Mouse (Mus musculus) right cerebral cortex, postnatal 4 days (tissue): ENCODE measurements around the gene Tob2.

Experiments
- DNase-seq: peaks from one replicate; pipeline ENCODE4 v3.0.0-alpha.2; 2022

The Tob2 gene

DNA sequence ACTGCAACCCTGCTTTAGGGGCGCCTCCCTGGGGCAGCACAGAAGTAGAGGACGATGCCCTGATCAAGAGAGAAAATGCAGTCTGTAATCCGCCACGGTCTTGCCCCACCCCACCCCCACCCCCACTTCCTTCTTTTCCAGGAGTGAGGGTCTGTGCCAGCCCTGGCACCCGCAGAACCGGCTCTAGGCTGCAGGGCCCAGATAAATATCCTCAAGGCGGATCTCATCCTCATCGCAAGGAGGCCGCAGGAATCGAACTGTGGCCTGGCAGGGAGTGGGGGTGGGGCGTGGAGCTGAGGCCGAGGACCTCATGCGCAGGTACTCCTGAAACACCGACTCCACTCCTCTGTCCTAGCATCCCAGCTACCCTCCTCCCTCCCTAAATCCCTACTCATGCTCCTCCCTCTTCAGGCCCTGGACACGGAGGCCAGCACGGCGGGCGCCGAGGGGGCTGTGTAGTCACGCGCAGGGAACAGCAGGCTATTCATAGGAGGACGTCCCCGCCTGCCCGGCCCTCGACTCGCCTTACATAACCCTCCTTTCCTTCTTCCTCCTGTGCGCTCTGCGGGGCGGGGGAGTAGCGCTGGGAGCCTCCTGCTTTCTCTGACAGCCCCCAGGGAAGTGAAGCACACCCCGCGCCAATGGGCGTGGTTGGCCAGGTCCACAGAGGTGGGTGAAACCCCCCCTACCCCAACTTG, 22.3 kb downstream of the Tob2 start:
- DNase-seq, result peak; percentile 51

DNA sequence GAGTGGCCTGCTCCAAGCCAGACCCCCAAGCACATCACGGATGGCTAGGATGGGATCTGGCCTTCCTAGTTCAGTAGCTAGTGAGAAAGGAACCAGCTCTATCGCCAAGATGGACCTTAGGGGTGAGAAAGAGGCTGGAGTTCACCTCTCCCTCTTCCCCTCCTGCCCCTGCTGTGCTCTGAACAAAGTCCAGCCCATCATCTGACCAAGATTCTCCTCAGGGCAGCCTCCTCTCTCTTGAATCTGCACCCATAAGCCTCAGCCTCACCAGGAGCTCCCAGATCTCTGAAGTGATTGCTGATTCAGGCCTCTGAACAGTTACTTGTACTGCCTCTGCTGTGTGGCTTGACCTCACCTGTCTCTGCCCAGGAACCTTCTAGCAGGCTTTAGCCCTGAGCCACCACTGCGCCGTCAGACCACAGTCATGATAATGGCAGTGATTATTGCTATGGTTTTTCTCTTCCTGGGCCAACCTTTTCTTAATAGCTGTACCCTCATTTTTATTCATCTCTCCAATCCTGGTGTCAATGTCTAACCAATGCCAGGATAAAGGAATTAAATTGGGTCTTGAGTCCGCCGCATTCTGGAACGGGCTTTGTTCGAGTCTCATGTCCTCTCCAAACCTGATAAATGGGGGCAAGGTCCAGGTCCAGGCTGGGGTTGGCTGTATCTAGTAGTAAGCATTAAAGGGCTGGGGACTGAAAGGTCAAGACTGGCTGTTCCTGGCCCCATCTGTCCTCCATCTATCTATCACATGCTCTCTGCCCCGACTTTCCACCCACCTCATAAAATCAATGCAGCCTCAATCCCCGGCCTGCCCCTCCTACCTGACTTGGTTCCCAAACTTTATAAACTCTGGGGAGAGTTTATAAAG, 23.4 kb downstream of the Tob2 start:
- no peak for DNase-seq

DNA sequence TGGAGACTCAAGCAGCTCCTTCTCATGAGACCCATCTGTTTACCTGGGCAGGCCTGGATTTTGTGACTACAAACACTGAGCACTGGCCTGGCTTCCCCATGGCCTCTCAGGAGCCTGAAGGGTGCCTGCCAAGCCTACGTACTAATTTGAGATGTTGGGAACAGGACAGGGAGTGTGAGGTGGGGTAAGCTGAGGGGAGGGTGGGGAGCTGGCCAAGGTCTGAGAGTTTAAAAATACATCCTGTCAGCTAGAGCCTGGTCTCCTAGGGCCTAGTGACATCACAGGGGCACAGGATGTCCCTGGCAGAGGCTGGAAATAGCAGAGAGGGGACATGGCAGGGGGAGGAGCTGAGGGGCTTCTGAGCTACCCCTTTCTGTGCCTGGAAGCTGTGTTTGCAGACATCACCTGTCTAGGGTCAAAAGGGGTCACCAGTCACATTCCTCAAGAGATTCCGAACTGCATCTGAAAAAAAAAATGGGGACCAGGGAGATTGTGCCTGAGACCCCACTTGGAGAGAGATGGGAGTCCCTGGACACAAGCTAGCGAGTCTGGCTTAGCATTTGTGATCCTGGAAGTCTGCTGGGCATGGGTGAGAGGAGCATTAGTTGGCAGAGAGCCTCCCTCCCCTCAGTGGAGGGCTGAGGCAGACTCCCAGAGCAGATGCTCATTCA, 24.3 kb downstream of the Tob2 start:
- DNase-seq, result no peak

DNA sequence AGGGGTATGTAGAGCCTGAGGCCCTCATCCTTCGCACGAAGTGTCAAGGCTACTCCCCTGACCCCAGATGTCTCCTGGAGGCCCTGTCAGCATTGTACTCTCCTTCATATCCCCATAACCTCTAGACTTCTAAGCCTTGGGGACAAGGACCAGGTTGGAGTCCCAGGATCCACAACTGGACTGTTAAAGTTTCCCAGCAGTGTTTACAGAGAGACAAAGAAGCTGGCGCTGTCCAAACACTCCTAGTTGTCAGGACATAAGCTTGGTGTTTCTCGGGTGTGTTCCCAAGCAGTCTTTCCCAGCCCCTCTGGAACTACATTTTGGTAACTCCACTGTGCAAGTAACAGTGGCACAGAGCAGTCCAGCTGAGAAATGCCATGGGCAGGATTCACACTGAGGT, 25.1 kb downstream of the Tob2 start:
- no peak for DNase-seq

DNA sequence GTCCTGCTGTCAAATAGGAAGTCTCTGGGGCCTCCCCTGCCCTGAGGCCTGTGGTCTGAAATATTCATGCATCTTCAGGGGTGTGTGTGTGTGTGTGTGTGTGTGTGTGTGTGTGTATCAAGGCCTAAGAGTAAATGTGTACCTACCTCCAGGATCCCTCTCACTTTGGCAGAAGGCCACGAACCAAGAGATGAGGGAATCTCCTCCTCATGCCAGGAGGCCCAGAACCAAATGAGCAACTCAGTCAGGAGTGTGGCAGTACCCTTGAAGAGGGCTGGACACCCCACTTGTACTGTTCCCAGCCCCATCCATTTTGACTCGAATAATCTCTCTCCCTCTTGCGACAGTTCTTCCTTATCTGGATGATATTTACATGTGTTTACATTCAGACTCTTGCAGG, 26.4 kb downstream of the Tob2 start:
- no peak for DNase-seq

DNA sequence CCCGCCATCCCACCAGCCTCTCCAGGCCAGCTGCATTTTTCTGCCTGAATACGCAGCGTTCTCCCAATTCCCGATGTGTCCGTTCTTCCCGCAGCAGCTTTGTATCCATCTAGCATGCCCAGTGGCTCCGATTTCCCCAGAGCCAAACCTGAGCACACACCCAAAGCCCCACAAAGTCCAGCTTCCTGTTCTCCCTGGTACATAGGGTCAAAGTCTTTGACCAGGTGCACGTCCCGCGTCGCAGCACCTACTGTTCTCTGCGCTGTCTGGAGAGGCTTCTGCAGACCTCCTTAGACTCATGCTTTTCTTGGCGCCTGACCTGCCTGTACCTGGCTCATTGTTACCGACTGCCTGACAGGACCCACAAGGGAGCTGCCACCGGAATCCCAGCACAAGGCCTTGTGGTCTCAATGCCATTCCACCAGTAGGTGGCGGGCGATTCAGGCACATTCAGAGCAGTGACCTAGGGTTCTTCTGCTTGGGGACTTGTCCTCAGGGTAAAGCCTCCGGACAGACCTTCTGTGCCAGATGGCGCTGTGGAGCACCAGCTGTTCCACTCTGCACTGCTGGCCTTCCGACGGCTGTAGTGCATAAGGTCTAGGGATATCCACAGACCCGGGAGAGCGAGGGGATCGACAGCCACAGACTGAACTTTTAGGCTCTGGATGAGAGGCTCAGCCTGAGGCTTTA, 27.3 kb downstream of the Tob2 start:
- peak; percentile 85 for DNase-seq

DNA sequence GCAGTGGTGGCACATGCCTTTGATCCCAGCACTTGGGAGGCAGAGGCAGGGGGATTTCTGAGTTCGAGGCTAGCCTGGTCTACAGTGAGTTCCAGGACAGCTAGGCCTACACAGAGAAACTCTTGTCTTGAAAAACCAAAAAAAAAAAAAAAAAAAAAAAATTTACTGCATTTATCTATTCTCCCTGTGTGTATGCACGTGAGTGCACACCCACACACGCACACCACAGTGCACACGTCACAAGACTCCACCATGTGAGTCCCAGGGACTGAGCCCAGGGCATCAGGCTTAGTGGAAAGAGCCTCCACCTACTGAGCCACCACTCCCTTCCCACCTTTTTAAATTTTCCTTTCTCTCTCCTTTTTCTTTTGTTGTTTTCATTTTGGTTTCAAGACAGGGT, 28.1 kb downstream of the Tob2 start:
- DNase-seq, result no peak

DNA sequence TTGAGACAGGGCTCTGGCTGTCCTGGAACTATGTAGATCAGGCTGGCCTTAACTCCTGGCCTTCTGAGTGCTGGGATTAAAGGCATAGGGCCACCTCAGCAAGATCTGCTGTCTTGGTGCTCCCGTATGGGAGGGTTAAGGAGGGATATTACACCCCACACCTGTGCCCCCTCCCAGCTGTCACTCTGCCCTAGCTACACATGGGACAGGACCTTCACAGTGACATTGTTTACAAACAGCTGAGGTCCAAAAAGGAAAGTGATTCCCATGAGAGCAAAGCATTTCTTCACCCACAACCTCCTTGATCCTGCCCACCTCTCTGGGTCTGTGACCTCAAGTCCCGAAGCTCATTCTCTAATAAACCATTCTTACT, 29.4 kb downstream of the Tob2 start:
- no peak for DNase-seq

DNA sequence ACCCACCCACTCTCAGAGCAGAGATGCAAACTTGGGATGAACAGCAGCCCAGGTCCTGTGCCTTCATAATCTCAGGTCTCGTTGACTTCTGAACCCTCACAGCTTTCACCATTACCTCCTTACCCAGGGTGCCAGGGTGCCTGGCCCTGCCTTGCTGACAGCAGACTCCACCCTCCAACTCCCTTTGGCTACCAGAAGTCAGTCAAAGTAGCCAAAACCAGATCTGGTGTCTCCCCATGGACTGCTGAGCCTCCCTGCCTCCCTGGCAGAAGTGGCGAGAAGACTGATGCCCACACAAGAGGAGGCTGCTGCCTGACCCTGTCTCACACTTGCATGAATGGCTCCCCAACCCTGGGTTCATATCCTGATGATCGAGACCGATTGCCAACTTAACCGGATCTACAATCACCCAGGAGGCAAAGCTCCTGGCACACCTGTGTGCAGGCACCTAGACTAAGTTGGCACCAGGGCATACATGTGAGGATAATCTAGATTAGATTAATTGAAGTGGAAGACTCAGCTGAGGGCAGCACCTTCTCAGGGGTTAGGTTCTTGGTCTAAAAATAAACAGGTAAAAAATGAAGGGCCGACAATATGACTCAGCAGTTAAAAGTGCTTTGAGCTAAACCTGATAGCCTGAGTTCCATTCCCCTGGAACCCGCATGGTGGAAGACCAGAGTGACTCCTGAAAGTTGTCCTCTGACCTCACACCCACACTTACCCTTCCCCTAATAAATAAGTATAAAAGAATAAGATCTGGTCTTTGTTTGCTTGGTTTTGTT, 30.0 kb downstream of the Tob2 start:
- no peak for DNase-seq

DNA sequence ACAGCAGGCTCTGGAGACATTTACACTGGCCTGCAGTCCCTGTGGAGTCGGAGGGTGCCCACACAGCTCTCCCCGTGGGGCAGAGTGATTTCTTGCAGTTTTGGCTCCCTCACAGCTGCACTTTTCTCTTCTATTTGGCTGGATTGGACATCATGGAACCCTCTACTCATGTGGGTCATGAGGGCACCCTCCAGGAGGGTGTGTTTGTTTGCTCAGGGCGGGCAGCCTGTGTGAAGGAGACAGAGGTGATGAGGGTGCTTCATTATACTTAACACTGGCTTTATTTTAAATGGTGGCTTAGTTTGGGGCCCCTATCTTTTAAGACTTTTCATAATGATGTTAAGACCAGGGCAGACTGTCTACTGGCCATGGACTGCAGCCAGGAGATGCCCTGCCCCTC, 33.8 kb downstream of the Tob2 start:
- no peak for DNase-seq

DNA sequence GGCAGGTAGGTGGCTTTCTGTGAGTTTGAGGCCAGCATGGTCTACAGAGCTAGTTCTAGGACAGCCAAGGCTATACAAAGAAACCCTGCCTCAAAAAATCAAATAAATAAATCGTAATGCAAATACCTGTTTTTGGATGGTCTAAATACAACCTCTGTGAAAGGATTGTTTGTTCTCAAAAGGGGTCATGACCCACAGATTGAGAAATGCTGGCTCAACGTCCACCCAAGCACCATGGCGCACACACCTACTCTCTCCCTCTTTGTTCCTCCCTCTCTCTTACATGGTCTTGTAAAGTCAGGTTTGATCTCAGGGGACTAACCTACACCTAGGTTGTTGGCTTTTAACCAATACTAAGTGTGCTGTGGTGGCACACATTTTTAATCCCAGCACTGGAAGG, 36.0 kb downstream of the Tob2 start:
- DNase-seq, result no peak

DNA sequence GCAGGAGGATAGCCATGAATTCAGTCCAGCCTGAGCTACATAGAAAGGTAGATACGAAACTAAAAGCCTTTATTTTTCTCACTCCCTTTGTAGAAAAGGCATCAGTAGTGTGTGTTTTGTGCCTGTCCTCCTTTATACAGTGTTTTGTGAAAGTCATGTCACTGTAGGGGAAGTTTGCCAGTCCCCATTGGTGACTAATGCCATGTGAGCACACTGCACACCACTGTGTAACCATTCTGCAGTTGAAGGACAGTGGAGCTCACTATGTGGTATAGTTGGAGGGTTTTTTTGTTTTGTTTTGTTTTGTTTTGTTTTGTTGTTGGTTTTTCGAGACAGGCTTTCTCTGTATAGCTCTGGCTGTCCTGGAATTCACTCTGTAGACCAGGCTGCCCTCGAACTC, 40.2 kb downstream of the Tob2 start:
- no peak for DNase-seq

DNA sequence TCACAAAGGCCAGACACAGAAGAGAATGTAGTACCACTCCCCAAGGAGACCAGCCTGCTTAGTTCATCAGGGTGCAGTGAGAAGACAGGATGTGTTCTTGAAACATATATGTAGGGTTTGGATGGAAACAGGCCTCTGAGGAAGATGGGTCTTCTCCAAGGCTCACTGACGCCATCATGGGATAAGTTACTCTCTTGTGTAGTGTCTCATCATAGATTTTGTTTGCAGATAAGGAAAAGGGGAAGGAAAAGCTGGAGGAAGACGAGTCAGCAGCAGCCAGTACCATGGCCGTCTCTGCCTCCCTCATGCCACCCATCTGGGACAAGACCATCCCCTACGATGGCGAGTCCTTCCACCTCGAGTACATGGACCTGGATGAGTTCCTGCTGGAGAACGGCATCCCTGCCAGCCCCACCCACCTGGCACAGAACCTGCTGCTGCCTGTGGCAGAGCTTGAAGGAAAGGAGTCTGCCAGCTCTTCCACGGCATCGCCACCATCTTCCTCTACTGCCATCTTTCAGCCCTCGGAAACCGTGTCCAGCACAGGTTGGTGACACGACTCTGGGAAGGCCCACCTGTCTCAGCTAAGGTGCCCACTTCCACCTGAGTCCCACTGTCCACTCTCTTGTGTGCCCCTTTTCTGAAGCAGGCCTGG, 43.8 kb downstream of the Tob2 start:
- DNase-seq, result no peak

DNA sequence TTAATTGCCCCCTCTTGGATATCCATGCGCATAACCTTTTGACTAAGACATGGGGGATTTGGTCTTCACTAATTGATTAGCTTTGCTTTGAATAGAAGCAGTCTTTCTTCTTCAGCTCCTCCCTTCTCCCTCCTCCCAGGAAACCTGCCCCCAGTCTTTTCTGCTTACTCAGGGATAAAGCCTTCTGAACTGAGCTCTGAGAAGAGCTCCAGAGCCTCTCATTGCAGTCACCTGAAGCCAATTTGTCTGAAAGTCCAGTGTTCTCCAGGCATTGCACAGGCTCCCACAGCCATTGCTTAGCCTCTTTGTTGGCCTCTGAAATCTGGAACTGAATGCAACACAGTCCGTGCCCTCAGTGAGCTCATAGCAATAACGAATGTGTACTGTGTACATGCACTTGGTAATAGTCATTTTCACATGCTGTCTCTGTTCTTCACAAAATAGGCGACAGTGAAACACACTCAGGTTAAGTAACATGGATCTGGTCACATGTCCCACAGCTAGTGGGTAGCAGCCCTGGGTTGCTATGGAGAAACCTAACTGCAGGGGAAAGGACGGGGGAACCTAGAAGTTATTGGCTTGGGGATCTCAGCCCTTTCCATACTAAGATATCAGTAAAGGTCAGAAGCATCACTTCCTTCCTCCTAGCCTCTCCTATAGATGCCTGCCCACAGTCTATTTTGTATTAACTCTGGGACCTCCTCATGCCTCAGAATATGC, 44.5 kb downstream of the Tob2 start:
- no peak for DNase-seq

DNA sequence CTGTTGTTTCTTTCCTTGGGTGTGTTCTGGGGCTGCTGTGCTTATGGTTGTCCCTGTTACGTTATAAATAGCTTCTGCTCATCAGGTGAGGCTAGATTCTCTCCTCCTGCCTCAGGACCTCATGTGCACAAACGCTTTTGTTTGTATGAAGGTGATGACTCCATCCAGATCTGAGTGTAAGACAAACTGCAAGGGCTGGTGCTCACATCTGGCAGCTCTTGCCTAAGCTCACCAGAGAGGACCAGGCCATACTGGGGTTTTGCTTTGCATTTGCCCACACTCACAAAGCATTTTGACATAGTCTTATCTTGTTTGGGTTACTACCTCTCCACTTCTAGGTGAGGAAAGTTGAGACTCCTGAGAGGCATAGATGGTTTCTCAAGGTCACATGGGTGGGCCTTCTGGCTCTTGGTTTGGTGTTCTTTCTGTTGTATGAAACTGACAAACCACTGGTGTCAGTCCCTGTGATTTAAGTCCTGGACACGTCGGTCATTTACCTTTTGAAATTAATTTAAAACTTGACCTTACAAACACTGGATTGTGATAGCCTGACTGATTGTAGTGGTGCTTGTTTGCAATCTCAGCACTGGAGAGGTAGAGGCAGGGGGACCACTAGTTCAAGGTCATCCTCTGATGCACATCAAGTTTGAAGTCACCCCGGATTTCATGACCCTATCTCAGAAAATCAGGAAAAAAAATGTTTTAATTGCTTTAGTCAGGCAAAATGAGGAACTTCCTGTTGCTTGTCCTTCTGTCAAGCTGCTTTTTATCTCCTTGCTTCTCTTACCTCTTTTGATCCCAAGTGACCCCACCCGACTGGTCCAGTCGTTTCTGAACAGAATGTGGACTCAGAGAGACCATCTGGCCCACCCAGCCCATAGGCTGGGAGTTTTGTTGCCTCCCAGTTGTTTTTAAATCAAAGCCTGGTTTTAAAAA, 45.6 kb downstream of the Tob2 start:
- DNase-seq, result no peak

DNA sequence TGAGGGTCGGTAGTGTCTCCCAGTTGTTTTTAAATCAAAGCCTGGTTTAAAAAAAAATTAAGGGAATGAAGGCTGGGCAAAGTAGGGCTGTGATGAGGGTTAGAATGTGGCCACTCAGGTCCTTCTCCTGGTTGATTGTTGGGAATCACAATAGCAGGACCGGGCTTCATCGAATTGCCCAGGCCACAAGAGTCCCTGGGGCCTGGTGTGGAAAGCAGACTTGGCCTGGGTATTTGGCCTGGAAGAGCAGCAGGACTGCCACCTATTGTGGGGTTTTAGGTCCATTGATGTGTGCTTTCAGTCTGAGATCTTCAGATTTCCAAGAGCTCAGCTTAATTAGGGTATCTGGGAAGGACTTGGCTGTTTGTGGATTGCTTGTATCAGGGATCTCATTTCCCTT, 46.3 kb downstream of the Tob2 start:
- no peak for DNase-seq

DNA sequence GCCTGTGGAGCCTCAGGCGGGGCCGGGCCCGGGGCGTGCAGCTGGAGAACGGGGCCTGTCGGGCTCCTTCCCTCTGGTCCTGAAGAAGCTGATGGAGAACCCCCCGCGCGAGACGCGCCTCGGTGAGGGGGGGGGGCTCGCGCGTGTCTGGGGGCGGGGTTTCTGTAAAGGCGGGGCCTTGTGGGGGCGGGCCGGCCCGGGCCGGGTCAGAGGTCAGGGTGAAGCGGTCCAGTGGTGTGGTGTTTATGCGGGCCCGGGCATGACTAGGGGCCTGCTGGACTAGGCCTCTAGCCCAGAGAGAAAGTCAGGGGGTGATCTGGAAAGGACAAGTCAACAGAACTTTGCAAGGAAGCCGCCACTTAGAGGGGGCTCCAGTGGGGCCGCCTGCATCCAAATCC, 47.0 kb downstream of the Tob2 start:
- no peak for DNase-seq

DNA sequence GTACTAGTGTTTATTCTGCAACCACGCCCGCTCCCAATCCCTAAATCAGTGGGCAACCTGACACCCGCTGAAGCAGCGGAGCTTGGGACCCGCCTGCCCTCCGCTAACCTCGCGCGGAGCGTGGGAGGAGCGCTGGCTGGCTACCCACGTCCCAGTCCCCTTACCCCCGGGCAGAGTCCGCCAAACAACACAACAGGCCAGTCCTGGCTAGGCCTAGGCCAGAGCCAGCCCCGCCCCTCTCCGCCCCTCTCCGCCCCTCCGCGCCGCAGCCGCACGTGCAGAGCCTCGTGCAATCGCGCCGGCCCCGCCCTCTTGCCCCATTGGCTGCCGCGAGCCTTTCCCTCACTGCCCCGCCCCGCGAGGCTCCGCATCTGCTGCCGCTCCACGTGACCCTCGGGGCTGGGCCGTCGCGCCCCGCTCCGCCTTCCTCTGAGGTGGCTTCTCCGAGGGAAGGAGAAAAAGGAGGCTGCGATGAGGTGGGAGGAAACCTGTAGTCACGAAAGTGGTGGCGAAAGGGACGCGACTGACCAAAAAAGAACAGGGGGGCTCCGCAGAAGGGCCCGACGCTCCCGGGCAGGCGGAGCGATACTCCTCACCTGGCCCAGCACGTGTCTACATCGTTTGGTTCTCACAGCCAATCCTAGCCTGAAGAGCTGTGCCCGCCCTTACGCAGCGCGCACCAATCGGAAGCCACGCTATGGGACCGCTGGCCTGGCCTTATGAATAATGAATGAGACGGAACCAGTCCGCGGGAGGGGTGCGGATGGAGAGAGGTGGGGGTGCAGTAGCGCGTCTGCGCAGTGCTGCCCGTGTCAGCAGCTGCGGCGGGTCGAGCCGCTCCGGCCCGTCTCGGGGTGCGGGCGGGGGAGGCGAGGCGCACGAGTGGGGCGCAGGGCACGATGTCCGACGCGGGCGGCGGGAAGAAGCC, 47.7 kb downstream of the Tob2 start:
- peak; percentile 98 for DNase-seq

DNA sequence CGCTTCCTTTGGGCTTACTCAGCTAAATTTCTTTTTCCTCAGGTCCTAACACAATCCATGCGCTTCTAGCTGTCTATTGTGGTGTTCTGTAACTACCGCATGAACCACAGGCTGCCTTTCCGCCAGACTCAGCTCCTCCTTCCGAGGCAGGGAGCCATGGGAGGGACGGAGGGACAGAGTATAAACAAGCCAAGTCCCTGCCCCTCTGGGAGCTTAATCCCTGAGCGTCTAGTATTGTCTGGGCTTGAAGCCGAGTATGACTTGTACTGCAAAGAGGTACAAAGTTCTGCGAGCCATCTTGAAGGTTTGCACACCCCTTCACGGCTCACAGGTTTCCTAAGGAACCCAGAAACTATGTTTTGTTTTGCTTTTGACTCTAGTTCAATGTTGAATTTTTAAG, 48.4 kb downstream of the Tob2 start:
- DNase-seq, result peak; percentile 64
